Mouse (Mus musculus) heart, postnatal 0 days (tissue): ENCODE measurements around the gene Fcor. TPM values are rescaled to one million over a fixed set of nuclear protein-coding genes. Genes with fewer than 3 reads are reported as not detected.

Experiments used
- ATAC-seq: fragments of 200-750 bp; cut with Nextera tagmentation; 2 replicates; pipeline ENCODE4 v1.8.0; 2017; ENCODE audit warnings: low read depth, moderate number of reproducible peaks, moderate library complexity; ENCODE audit not compliant: insufficient read depth
- DNase-seq: peaks from one replicate; pipeline ENCODE4 v3.0.0-alpha.2; 2016; ENCODE audit warnings: low spot score
- H3K27ac ChIP-seq: fragments of 300-500 bp; sonication (generic); 2 replicates; pipeline ENCODE4 v1.5.1; 2014; ENCODE audit warnings: low read depth, mild to moderate bottlenecking
- H3K27me3 ChIP-seq: fragments of 300-500 bp; sonication (generic); 2 replicates; pipeline ENCODE4 v1.6.1; 2014; ENCODE audit warnings: low read length, mixed read lengths; ENCODE audit not compliant: control insufficient read depth, insufficient read depth
- H3K36me3 ChIP-seq: fragments of 300-500 bp; sonication (generic); replicated peaks from 2 replicates; pipeline ENCODE4 v1.6.1; 2014; ENCODE audit warnings: low read length, mixed read lengths; ENCODE audit not compliant: control insufficient read depth, insufficient read depth
- H3K4me1 ChIP-seq: fragments of 300-500 bp; sonication (generic); 2 replicates; pipeline ENCODE4 v1.6.1; 2014; ENCODE audit warnings: antibody characterized with exemption; ENCODE audit not compliant: control insufficient read depth, insufficient read depth
- H3K4me2 ChIP-seq: fragments of 300-500 bp; sonication (generic); 2 replicates; pipeline ENCODE4 v1.6.1; 2014; ENCODE audit warnings: low read depth, mild to moderate bottlenecking, low read length, moderate library complexity
- H3K4me3 ChIP-seq: fragments of 300-500 bp; sonication (generic); 2 replicates; pipeline ENCODE4 v1.5.1; 2014; ENCODE audit warnings: low read depth, low read length
- H3K9ac ChIP-seq: fragments of 300-500 bp; sonication (generic); replicated peaks from 2 replicates; pipeline ENCODE4 v1.6.1; 2014; ENCODE audit warnings: low read depth, low read length, mixed read lengths
- H3K9me3 ChIP-seq: fragments of 300-500 bp; sonication (generic); replicated peaks from 2 replicates; pipeline ENCODE4 v1.6.1; 2016; ENCODE audit warnings: low read length; ENCODE audit not compliant: control insufficient read depth
- CTCF ChIP-seq: IDR thresholded peaks from 2 replicates; pipeline ENCODE4 v1.5.1; 2016; ENCODE audit warnings: antibody characterized with exemption, control low read depth, low read depth
- EP300 ChIP-seq: IDR thresholded peaks from 2 replicates; pipeline ENCODE4 v1.6.1; 2016; ENCODE audit warnings: antibody characterized with exemption, low read depth
- whole genome bisulfite sequencing: fragments of 180-500 bp; shearing (Covaris S2); extraction: QIAGEN DNeasy Blood & Tissue Kit; methylation state at CpG from one replicate; pipeline ENCODE4 v1.1.7; 2014; 5-methylcytosine and 5-hydroxymethylcytosine counted together
- polyA plus RNA-seq: library from polyadenylated mRNA; unstranded; fragments of >200 nt; fragmentation: Nextera tagmentation; extraction: Ambion mirVana; gene quantifications from 2 replicates; pipeline ENCODE4 v1.2.1, GENCODE M21; 2015
- total RNA-seq: library from RNA; depleted of rRNA; stranded (reverse); fragments of >200 nt; gene quantifications from 2 replicates; pipeline ENCODE4 v1.2.3, GENCODE M21; 2014; ENCODE audit warnings: low replicate concordance

The Fcor gene
- total and polyA plus RNA-seq, 2 experiments from 2014 or later: 1.3 TPM; not detected in 1

GRCm38 (mm10) chr8:3687537-3687936, 15.4 kb upstream of the Fcor start:
- 72% methylated on average over 6 of the region's 6 CpGs for WGBS

GRCm38 (mm10) chr8:3685422-3685821, 13.3 kb upstream of the Fcor start:
- no peak overlapping the region for H3K4me3 ChIP-seq
- ATAC-seq (no peak), DNase-seq (no peak)
- H3K4me1 ChIP-seq: no peaks in the 10 kb centered on the region
- H3K27ac ChIP-seq: no peak overlapping the region
- no peaks in the 10 kb centered on the region for H3K27me3 ChIP-seq
- TF ChIP-seq CTCF (no peak), EP300 (no peak)
- no peak overlapping the region for H3K4me2 ChIP-seq
- 59% methylated on average over 5 of the region's 5 CpGs for WGBS
- H3K9ac ChIP-seq: no peak overlapping the region
- no peaks in the 10 kb centered on the region for H3K9me3 ChIP-seq
- H3K36me3 ChIP-seq: peaks cover 12% of the 10 kb centered on the region

More at GRCm38 (mm10) chr8:3687537-3687936, 15.4 kb upstream of the Fcor start:
- no peaks in the 10 kb centered on the region for H3K36me3 ChIP-seq
- H3K9me3 ChIP-seq: no peaks in the 10 kb centered on the region
- no peak overlapping the region for H3K4me3 ChIP-seq
- ATAC-seq: no peak
- no peaks in the 10 kb centered on the region for H3K4me1 ChIP-seq
- H3K27me3 ChIP-seq: no peaks in the 10 kb centered on the region
- H3K9ac ChIP-seq: no peak overlapping the region
- H3K4me2 ChIP-seq: no peak overlapping the region
- no peak overlapping the region for H3K27ac ChIP-seq
- TF ChIP-seq EP300: no peak
- TF ChIP-seq CTCF: no peak
- DNase-seq: no peak

GRCm38 (mm10) chr8:3684530-3684929, 12.4 kb upstream of the Fcor start:
- peaks cover 20% of the 10 kb centered on the region for H3K36me3 ChIP-seq

GRCm38 (mm10) chr8:3683408-3684176, 11.4 kb upstream of the Fcor start:
- TF ChIP-seq EP300 (no peak), CTCF (no peak)
- Histone ChIP-seq H3K27me3 (no peaks in the 10 kb centered on the region), H3K9ac (no peak overlapping the region), H3K4me1 (no peaks in the 10 kb centered on the region), H3K27ac (no peak overlapping the region), H3K9me3 (no peaks in the 10 kb centered on the region), H3K36me3 (peaks cover 26% of the 10 kb centered on the region), H3K4me3 (no peak overlapping the region), H3K4me2 (no peak overlapping the region)
- DNase-seq (no peak), ATAC-seq (no peak)
- 68% methylated on average over 6 of the region's 6 CpGs for WGBS

More at GRCm38 (mm10) chr8:3684530-3684929, 12.4 kb upstream of the Fcor start:
- Histone ChIP-seq H3K27ac (no peak overlapping the region), H3K4me2 (no peak overlapping the region), H3K4me3 (no peak overlapping the region), H3K9ac (no peak overlapping the region), H3K27me3 (no peaks in the 10 kb centered on the region), H3K4me1 (no peaks in the 10 kb centered on the region), H3K9me3 (no peaks in the 10 kb centered on the region)
- DNase-seq (no peak), ATAC-seq (no peak)
- no peak for TF ChIP-seq CTCF
- no peak for TF ChIP-seq EP300

- 89% methylated on average over 5 of the region's 5 CpGs for WGBS
- Histone ChIP-seq H3K9ac (no peak overlapping the region), H3K27me3 (no peaks in the 10 kb centered on the region)
Observed at GRCm38 (mm10) chr8:3682435-3682834, 10.3 kb upstream of the Fcor start.

GRCm38 (mm10) chr8:3679656-3680055, 7.5 kb upstream of the Fcor start:
- H3K4me1 ChIP-seq: 0 out of 2 replicates have a peak, but pooled peaks cover 10% of the 10 kb centered on the region
- no peak overlapping the region for H3K4me3 ChIP-seq
- ATAC-seq: no peak
- WGBS: 66% methylated on average over 5 of the region's 5 CpGs
- no peak overlapping the region for H3K27ac ChIP-seq
- TF ChIP-seq EP300 (no peak), CTCF (no peak)
- no peak overlapping the region for H3K9ac ChIP-seq
- peaks cover 26% of the 10 kb centered on the region for H3K36me3 ChIP-seq
- no peak for DNase-seq
- H3K4me2 ChIP-seq: no peak overlapping the region
- H3K27me3 ChIP-seq: no peaks in the 10 kb centered on the region
- no peaks in the 10 kb centered on the region for H3K9me3 ChIP-seq

More at GRCm38 (mm10) chr8:3682435-3682834, 10.3 kb upstream of the Fcor start:
- H3K9me3 ChIP-seq: no peaks in the 10 kb centered on the region
- H3K4me3 ChIP-seq: no peak overlapping the region
- H3K4me1 ChIP-seq: 0 out of 2 replicates have a peak, but pooled peaks cover 6% of the 10 kb centered on the region
- peaks cover 26% of the 10 kb centered on the region for H3K36me3 ChIP-seq
- TF ChIP-seq CTCF: no peak
- DNase-seq (no peak), ATAC-seq (no peak)
- H3K4me2 ChIP-seq: no peak overlapping the region
- H3K27ac ChIP-seq: no peak overlapping the region
